Mouse (Mus musculus) telencephalon, adult 2 months (tissue): ENCODE data around the gene Ky.
A peak's percentile ranks its signal among the peaks of the same experiment; 100 is the strongest.

ENCODE experiments used
- DNase-seq: peaks from one replicate; pipeline ENCODE4 v3.0.0-alpha.2; 2011; ENCODE audit warnings: low read depth, low spot score

Gene Ky

GRCm38 (mm10) chr9:102502015-102502633 lies 3.4 kb upstream of the Ky start:
- no peak for DNase-seq

GRCm38 (mm10) chr9:102504716-102505378 lies 703 bp upstream of the Ky start:
- DNase-seq, result no peak

- no peak for DNase-seq
Measured at GRCm38 (mm10) chr9:102508315-102508714, 2.8 kb downstream of the Ky start.

- DNase-seq, result peak; percentile 36
Measured at GRCm38 (mm10) chr9:102511423-102511822, 5.9 kb downstream of the Ky start.

- no peak for DNase-seq
Measured at GRCm38 (mm10) chr9:102513578-102513977, 8.0 kb downstream of the Ky start.

GRCm38 (mm10) chr9:102518443-102518842 lies 12.9 kb downstream of the Ky start:
- DNase-seq, result no peak

- DNase-seq, result no peak
Measured at GRCm38 (mm10) chr9:102521396-102521795, 15.8 kb downstream of the Ky start.

GRCm38 (mm10) chr9:102528106-102528505 lies 22.6 kb downstream of the Ky start:
- DNase-seq, result no peak

GRCm38 (mm10) chr9:102528561-102528960 lies 23.0 kb downstream of the Ky start:
- no peak for DNase-seq

- no peak for DNase-seq
Measured at GRCm38 (mm10) chr9:102529008-102529407, 23.5 kb downstream of the Ky start.

GRCm38 (mm10) chr9:102531051-102531892 lies 25.7 kb downstream of the Ky start:
- no peak for DNase-seq

- no peak for DNase-seq
Measured at GRCm38 (mm10) chr9:102536968-102537367, 31.4 kb downstream of the Ky start.

GRCm38 (mm10) chr9:102539699-102540098 lies 34.1 kb downstream of the Ky start:
- no peak for DNase-seq

GRCm38 (mm10) chr9:102541666-102542065 lies 36.1 kb downstream of the Ky start:
- no peak for DNase-seq

- DNase-seq, result no peak
Measured at GRCm38 (mm10) chr9:102542540-102542939, 37.0 kb downstream of the Ky start.

- no peak for DNase-seq
Measured at GRCm38 (mm10) chr9:102543761-102544115, 38.2 kb downstream of the Ky start.

GRCm38 (mm10) chr9:102544116-102544772 lies 38.7 kb downstream of the Ky start:
- DNase-seq, result no peak

- peak; percentile 65 for DNase-seq
Measured at GRCm38 (mm10) chr9:102544773-102545366, 39.3 kb downstream of the Ky start.

- DNase-seq, result no peak
Measured at GRCm38 (mm10) chr9:102545406-102546255, 40.1 kb downstream of the Ky start.

- DNase-seq, result no peak
Measured at GRCm38 (mm10) chr9:102546256-102547027, 40.9 kb downstream of the Ky start.
